Mouse (Mus musculus) liver, postnatal 0 days (tissue): Measurements from ENCODE around the gene Galnt14.

Experiments
- CTCF ChIP-seq: sonication (generic); IDR thresholded peaks from 2 replicates; pipeline ENCODE4 v1.5.1; 2016; ENCODE audit warnings: antibody characterized with exemption, low read depth
- EP300 ChIP-seq: IDR thresholded peaks from 2 replicates; pipeline ENCODE4 v1.6.1; 2016; ENCODE audit warnings: antibody characterized with exemption, low read depth, mild to moderate bottlenecking

- TF ChIP-seq CTCF (no peak), EP300 (no peak)
These were observed 150.0 kb downstream of the Galnt14 start for GRCm38 (mm10) chr17:73560208-73560784.
